Mouse (Mus musculus) hindbrain, embryonic 13.5 days (tissue): ENCODE data around the gene Fam83c. TPM values are rescaled to one million over a fixed set of nuclear protein-coding genes. Genes with fewer than 3 reads are reported as not detected.

Experiments used
- ATAC-seq: fragments of 200-750 bp; cut with Nextera tagmentation; 2 replicates; pipeline ENCODE4 v1.8.0; 2017; ENCODE audit warnings: moderate TSS enrichment; ENCODE audit not compliant: low FRiP score
- H3K27ac ChIP-seq: fragments of 300-500 bp; sonication (generic); 2 replicates; pipeline ENCODE4 v1.5.1; 2015; ENCODE audit warnings: inconsistent platforms, mild to moderate bottlenecking, moderate library complexity
- H3K27me3 ChIP-seq: fragments of 300-500 bp; sonication (generic); 2 replicates; pipeline ENCODE4 v1.6.1; 2015; ENCODE audit warnings: mild to moderate bottlenecking, inconsistent platforms
- H3K36me3 ChIP-seq: fragments of 300-500 bp; sonication (generic); 2 replicates; pipeline ENCODE4 v1.6.1; 2015; ENCODE audit warnings: mild to moderate bottlenecking, inconsistent platforms
- H3K4me1 ChIP-seq: fragments of 300-500 bp; sonication (generic); replicated peaks from 2 replicates; pipeline ENCODE4 v1.6.1; 2015; ENCODE audit warnings: inconsistent platforms
- H3K4me2 ChIP-seq: fragments of 300-500 bp; sonication (generic); 2 replicates; pipeline ENCODE4 v1.6.1; 2015; ENCODE audit warnings: inconsistent platforms, mild to moderate bottlenecking, moderate library complexity
- H3K4me3 ChIP-seq: fragments of 300-500 bp; sonication (generic); 2 replicates; pipeline ENCODE4 v1.5.1; 2015; ENCODE audit warnings: mild to moderate bottlenecking, inconsistent platforms
- H3K9ac ChIP-seq: fragments of 300-500 bp; sonication (generic); 2 replicates; pipeline ENCODE4 v1.6.1; 2015; ENCODE audit warnings: mild to moderate bottlenecking, inconsistent platforms
- H3K9me3 ChIP-seq: fragments of 300-500 bp; sonication (generic); 2 replicates; pipeline ENCODE4 v1.6.1; 2016; ENCODE audit warnings: inconsistent platforms
- WGBS: fragments of 180-500 bp; shearing (Covaris S2); methylation state at CpG from one replicate; pipeline ENCODE4 v1.1.7; 2015; 5-methylcytosine and 5-hydroxymethylcytosine counted together
- polyA plus RNA-seq: library from polyadenylated mRNA; unstranded; fragments of >200 nt; fragmentation: Nextera tagmentation; extraction: Ambion mirVana; gene quantifications from 2 replicates; pipeline ENCODE4 v1.2.1, GENCODE M21; 2015

Fam83c gene
- polyA plus RNA-seq, 1 experiment from 2014 or later, result 0.60 TPM

DNA sequence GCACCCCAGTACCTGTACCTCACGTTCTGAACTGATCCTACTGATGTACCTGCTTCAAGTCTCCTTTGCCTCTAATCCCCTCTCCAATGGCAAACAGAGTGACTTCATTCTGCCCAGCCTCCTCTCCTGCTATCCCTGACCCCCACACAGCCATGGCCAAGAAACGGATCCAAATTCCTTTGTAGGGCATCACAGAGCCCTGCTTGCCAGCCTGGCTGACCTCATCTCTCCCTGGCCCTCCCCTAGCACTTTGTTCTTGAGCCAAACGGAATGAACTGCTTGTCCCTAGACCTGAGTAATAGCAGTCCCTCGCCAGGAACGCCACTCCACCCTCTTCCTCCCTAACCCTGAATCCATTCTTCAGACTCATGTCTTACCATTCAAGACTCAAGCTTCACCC is 28.1 kb downstream of the Fam83c start:
- H3K27ac ChIP-seq, result no peak overlapping the region
- no peak for ATAC-seq
- H3K4me2 ChIP-seq, result no peak overlapping the region
- H3K27me3 ChIP-seq, result no peaks in the 10 kb centered on the region
- peaks cover 4% of the 10 kb centered on the region; the same call in 1 of the 2 replicates for H3K4me1 ChIP-seq
- no peak overlapping the region for H3K9ac ChIP-seq
- H3K9me3 ChIP-seq, result no peaks in the 10 kb centered on the region
- H3K36me3 ChIP-seq, result peaks cover 72% of the 10 kb centered on the region
- H3K4me3 ChIP-seq, result no peak overlapping the region
- WGBS, result 80% methylated on average over 5 of the region's 5 CpGs

DNA sequence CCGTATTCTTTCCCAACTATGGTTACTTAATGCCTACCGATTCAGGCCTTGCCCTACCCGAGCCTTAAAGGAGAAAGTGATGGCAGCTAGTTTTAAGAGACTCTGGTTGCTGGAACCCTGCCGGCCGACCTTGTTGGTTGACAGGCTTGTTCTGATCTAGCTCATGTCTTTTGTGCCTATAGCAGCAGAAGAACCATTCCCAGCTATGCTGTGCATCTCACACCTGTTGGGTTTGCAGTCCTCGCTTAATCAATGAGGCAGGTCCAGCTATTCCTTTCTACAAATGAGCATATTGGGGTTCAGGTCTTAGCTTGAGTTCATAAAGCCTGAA is 28.8 kb downstream of the Fam83c start:
- Histone ChIP-seq H3K4me1 (peaks cover 4% of the 10 kb centered on the region; the same call in 1 of the 2 replicates), H3K36me3 (peaks cover 72% of the 10 kb centered on the region), H3K9me3 (no peaks in the 10 kb centered on the region), H3K4me2 (no peak overlapping the region), H3K4me3 (no peak overlapping the region), H3K9ac (no peak overlapping the region), H3K27me3 (no peaks in the 10 kb centered on the region), H3K27ac (no peak overlapping the region)
- no peak for ATAC-seq
- WGBS, result 87% methylated on average over 6 of the region's 6 CpGs

DNA sequence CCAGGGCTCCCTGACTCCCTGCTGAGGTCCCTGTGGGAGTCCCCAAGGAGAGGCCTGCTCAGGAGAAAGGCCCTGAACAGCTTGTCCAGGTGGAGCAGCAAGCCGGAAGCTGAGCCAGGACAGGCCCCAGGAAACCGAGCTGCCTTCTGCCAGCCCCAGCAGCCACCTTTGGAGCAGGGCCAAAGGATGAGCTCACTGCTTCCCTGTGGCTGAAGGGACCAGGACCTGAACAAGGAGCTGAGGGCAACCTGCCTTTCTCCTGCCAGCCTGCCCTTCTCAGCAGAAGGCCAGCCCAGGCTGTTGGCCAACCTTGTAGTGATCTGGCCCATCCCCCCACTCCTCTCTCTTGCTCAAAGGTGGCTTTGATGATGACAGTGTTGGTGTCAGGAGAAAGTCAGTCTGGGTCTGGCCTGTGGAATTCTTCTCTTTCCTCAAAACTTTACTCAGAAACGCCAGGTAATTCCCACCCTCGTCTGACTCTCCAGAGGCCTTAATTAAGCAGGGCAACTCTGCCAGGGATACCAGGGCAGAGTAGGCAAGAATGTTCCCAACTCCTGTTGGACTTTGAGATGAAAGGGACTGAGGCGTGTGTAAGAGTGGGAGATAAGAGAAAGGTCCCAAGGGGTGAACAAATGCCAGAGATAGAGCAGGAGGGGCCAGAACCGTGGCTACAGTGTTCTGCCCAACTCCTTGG is 29.3 kb downstream of the Fam83c start:
- H3K9me3 ChIP-seq, result no peaks in the 10 kb centered on the region
- peaks cover 4% of the 10 kb centered on the region; the same call in 1 of the 2 replicates for H3K4me1 ChIP-seq
- H3K4me3 ChIP-seq, result no peak overlapping the region
- H3K4me2 ChIP-seq, result no peak overlapping the region
- H3K27me3 ChIP-seq, result no peaks in the 10 kb centered on the region
- H3K9ac ChIP-seq, result no peak overlapping the region
- WGBS, result 69% methylated on average over 6 of the region's 6 CpGs
- no peak for ATAC-seq
- no peak overlapping the region for H3K27ac ChIP-seq
- peaks cover 72% of the 10 kb centered on the region for H3K36me3 ChIP-seq

DNA sequence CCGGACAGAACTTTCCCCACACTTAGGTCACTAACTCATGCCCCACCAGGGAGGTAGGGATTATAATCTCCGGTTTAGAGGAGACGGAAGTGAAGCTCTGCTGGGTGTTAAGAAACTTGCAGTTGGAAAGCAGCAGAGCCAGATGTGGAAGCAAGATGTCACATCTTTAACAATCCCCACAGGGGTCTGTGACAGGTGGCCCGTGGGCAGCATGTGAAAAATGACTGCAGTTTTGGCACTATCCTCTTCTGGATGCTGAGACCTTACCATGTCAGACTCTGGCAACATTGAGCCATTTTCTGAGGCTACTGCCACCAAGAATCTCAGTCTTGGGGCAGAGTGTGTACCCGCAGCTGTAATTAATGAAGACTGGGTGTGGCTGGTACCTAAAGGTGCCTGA is 30.6 kb downstream of the Fam83c start:
- no peaks in the 10 kb centered on the region for H3K27me3 ChIP-seq
- ATAC-seq, result no peak
- H3K4me1 ChIP-seq, result peaks cover 4% of the 10 kb centered on the region; the same call in 1 of the 2 replicates
- H3K36me3 ChIP-seq, result peaks cover 74% of the 10 kb centered on the region
- no peaks in the 10 kb centered on the region for H3K9me3 ChIP-seq
- no peak overlapping the region for H3K4me3 ChIP-seq
- no peak overlapping the region for H3K4me2 ChIP-seq
- no peak overlapping the region for H3K9ac ChIP-seq
- no peak overlapping the region for H3K27ac ChIP-seq
- whole genome bisulfite sequencing, result 72% methylated on average over 5 of the region's 5 CpGs

DNA sequence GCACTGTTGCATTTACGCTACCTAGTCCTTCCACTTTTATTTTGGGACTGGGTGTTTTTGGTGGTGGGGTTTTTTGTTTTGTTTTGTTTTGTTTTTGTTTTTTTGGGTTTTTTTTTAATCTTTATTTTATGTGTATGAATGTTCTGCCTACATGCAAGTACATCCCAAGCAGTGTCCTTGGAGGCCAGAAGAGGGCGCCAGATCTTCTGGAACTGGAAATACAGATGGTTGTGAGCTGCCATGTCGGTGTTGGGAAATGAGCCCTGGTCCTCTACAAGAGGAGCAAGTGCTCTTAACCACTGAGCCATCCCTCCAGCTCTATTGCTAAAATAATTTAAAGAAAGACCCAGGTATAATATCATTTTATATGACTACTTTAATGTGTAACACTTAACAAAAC is 31.9 kb downstream of the Fam83c start:
- Histone ChIP-seq H3K4me3 (no peak overlapping the region), H3K27ac (no peak overlapping the region), H3K4me2 (no peak overlapping the region), H3K9me3 (no peaks in the 10 kb centered on the region), H3K36me3 (peaks cover 81% of the 10 kb centered on the region), H3K9ac (no peak overlapping the region), H3K4me1 (peaks cover 4% of the 10 kb centered on the region; the same call in 1 of the 2 replicates), H3K27me3 (no peaks in the 10 kb centered on the region)
- no peak for ATAC-seq
- WGBS, result 58% methylated on average over 3 of the region's 3 CpGs

DNA sequence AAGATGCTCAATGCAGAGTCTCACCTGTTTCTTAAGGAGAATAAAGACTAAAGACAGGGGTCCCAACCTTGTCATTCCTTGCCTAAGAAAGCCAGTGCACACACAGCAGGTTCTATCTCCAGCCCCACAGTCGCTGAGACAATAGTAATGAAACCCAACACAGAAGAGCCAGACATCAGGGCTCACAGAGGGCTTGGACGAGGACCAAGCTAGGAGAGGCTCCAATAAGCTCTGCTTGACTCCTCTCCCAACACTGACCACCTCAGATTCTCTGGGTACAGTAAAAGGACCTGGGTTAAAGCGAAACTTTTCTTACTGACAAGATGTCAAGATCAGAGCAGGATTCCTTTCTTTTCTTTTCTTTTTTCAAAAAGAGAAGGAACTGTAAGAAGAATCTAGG is 36.0 kb downstream of the Fam83c start:
- no peaks in the 10 kb centered on the region for H3K9me3 ChIP-seq
- H3K9ac ChIP-seq, result no peak overlapping the region
- no peaks in the 10 kb centered on the region for H3K27me3 ChIP-seq
- peaks cover 89% of the 10 kb centered on the region for H3K36me3 ChIP-seq
- 68% methylated on average over 3 of the region's 3 CpGs for WGBS
- no peak overlapping the region for H3K4me3 ChIP-seq
- no peak overlapping the region for H3K4me2 ChIP-seq
- no peaks in the 10 kb centered on the region for H3K4me1 ChIP-seq
- ATAC-seq, result no peak
- H3K27ac ChIP-seq, result no peak overlapping the region

DNA sequence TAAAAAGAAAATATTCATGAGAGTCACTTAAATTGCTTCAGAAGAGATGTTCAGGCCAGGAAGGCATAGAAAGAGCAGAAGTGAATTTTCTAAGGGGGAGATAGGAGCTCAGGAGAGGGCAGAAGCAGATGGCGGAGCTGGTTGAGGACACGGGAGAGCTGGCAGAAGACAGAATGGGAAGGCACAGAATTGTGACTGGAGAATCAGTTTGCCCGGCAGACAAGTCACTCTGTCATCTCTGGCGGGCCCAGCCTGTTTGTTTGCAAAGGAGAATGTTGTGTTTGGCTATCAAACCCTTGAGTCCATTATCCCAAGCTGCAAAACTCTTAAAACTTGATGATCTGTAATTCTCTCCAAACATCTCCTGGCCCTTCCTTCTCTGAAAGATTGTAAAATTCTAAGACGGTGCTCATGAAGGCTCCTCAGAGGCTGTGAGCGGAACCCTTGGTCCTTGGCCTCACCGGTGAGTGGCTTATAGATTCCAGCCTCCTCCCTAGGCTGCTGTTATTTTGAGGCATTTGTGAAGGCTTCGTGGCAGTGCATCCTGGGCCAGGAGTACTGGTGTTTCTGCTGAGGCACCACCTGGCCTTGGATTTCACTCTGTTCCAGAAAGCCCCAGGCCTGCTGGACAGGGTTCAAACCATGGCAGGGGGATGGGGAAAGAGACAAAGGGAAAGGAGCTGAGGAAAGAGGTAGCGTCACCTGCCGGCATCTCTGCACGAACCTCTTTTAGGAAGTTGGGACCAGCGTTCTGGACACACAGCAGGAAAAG is 39.8 kb downstream of the Fam83c start:
- no peaks in the 10 kb centered on the region for H3K9me3 ChIP-seq
- no peak overlapping the region for H3K27ac ChIP-seq
- no peak overlapping the region for H3K9ac ChIP-seq
- 86% methylated on average over 12 of the region's 12 CpGs for whole genome bisulfite sequencing
- ATAC-seq, result no peak
- no peaks in the 10 kb centered on the region for H3K27me3 ChIP-seq
- no peak overlapping the region for H3K4me3 ChIP-seq
- peaks cover 57% of the 10 kb centered on the region for H3K36me3 ChIP-seq
- 0 out of 2 replicates have a peak, but pooled peaks cover 4% of the 10 kb centered on the region for H3K4me1 ChIP-seq
- H3K4me2 ChIP-seq, result no peak overlapping the region

DNA sequence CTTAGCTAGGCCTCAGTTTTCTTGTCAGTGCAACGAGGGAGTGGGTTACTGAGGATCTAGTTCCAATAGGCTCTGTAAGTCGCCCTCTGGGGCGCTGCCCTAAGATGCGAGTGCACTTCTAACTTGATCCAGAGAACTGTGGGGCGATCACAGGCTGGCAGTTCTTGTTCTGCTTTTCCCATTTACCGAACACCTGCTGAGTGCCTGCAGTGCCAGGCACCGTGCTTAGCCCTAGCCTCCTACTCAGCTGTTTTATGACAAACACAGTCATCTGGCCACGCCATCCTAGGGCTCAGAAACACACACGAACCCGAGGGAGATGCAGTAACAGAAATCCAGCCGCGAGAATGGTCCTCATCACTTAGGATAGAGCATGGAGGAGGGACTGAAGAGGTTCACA is 41.8 kb downstream of the Fam83c start:
- no peak overlapping the region for H3K27ac ChIP-seq
- H3K27me3 ChIP-seq, result no peaks in the 10 kb centered on the region
- ATAC-seq, result no peak
- H3K4me1 ChIP-seq, result 0 out of 2 replicates have a peak, but pooled peaks cover 10% of the 10 kb centered on the region
- H3K4me2 ChIP-seq, result no peak overlapping the region
- peaks cover 39% of the 10 kb centered on the region for H3K36me3 ChIP-seq
- H3K4me3 ChIP-seq, result no peak overlapping the region
- no peaks in the 10 kb centered on the region for H3K9me3 ChIP-seq
- no peak overlapping the region for H3K9ac ChIP-seq
- 29% methylated on average over 12 of the region's 12 CpGs for WGBS

DNA sequence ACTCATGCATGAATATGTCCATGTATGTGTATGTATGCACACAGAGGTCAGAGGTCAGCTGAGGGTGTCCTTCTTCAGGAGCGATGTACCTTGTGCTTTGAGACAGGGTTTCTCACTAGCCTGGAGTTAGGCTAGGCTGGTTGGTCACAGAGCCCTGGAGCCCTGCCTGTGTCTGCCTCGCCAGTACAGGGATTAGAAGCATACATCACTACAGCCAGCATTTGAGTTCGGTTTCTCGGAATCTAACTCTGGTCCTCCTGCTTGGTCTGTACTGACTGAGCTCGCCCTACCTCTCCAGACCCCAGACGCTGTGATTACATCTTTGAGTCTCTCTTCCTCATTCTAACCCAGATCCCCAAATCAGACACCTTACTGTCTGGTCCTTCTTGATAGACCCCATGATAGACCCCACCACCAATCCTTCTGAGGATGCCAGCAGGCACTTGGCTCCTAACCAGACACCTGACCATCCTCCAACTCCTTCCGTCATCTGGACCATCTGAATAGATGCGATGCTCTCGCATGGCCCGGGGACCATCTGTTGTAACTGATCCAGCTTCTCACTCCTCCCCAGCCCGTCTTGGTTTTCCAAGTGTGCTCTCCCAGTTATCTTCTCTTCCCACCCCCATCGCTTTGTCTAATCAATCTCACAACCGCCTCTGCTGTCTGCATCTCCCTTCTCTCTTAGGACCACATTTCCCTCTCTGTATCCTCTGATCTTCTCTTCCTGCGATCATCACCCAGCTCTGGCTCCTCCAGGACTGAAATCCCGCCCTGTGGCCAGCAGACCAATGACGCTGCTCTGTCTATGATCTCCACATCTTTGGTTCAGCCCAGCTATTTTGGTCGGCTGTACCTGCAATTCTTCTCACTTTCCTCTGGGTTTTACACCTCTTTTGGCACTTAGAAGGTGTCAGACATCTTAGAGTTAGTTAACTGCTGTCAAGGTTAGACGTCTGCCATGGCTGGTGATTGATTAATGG is 46.4 kb downstream of the Fam83c start:
- no peak for ATAC-seq

DNA sequence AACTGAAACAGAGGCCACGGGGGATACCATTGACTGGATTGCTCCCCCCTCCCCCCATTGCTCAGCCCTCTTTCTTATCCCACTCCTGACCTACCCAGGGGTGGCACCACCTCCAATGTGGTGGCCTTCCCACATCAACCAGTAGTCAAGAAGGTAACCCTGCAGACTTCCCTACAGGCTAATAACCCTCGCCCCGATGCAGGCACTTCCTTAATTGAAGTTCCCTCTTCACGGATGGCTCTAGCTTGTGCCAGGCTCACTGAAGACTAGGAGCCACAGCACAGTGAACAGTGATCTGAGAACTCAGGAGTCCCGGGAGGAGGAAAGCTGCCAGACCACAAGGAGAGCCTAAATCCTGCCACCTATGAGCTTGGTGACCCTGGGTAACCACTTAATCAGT is 47.7 kb downstream of the Fam83c start:
- Histone ChIP-seq H3K4me2 (no peak overlapping the region), H3K4me3 (no peak overlapping the region), H3K4me1 (0 out of 2 replicates have a peak, but pooled peaks cover 6% of the 10 kb centered on the region), H3K27me3 (no peaks in the 10 kb centered on the region), H3K27ac (no peak overlapping the region), H3K9ac (no peak overlapping the region), H3K36me3 (no peaks in the 10 kb centered on the region), H3K9me3 (no peaks in the 10 kb centered on the region)
- 80% methylated on average over 5 of the region's 5 CpGs for WGBS
- no peak for ATAC-seq

More for the DNA sequence above, 46.4 kb downstream of the Fam83c start:
- Histone ChIP-seq H3K9ac (no peak overlapping the region), H3K27me3 (no peaks in the 10 kb centered on the region), H3K9me3 (no peaks in the 10 kb centered on the region), H3K27ac (no peak overlapping the region), H3K36me3 (0 out of 2 replicates have a peak, but pooled peaks cover 3% of the 10 kb centered on the region), H3K4me2 (no peak overlapping the region), H3K4me3 (no peak overlapping the region), H3K4me1 (0 out of 2 replicates have a peak, but pooled peaks cover 10% of the 10 kb centered on the region)
- WGBS, result 77% methylated on average over 18 of the region's 18 CpGs

DNA sequence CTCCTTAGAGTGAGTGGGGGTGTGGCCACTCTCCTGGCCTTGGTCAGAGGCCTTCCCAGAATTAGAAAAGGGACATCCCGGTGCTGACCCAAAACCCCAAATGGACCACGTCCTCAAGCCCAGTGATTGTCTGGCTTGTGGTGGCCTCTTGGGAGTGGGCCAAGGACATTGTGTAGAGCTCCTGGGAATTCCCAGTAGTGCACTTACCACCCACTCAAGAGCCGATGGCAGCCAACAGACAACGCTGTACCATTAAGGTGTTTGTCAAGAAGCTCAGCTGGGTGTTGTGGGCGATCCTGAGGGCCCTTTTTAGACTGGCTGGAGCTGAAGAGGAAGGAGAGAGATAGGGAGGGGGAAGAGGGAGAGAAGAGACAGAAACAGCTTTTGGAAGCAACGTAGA is 50.1 kb downstream of the Fam83c start:
- no peak overlapping the region for H3K27ac ChIP-seq
- WGBS, result 78% methylated on average over 6 of the region's 6 CpGs
- no peak for ATAC-seq
- H3K9me3 ChIP-seq, result no peaks in the 10 kb centered on the region
- H3K4me1 ChIP-seq, result peaks cover 9% of the 10 kb centered on the region; the same call in 1 of the 2 replicates
- no peaks in the 10 kb centered on the region for H3K27me3 ChIP-seq
- H3K4me2 ChIP-seq, result no peak overlapping the region
- no peak overlapping the region for H3K9ac ChIP-seq
- H3K36me3 ChIP-seq, result no peaks in the 10 kb centered on the region
- H3K4me3 ChIP-seq, result no peak overlapping the region

DNA sequence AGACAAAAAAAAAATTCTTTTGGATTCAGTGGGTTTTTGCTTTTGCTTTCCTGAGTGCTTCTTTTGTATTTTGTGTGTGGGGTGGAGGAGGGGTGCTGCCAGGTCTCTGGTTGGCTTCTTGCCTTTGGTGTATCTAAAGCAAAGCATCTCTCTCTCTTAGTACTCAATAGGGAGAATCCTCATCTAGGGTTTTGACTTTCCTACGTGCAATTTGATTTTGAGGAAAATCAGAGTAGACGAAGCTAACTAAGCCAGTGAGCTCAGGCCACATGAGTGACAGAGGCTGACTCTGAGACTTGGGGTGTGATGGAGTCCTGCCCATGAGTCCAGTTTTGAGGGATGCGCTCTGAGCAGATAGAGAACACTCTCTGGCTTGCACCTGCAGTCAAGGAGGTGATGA is 55.1 kb downstream of the Fam83c start:
- H3K9ac ChIP-seq, result peak overlapping the region; percentile 29; the same call in 1 of the 2 replicates
- no peaks in the 10 kb centered on the region for H3K36me3 ChIP-seq
- H3K4me3 ChIP-seq, result no peak overlapping the region
- H3K4me1 ChIP-seq, result peaks cover 46% of the 10 kb centered on the region
- no peak overlapping the region for H3K4me2 ChIP-seq
- H3K27me3 ChIP-seq, result peaks cover 5% of the 10 kb centered on the region; the same call in 1 of the 2 replicates
- H3K27ac ChIP-seq, result no peak overlapping the region
- WGBS, result 86% methylated on average over 3 of the region's 3 CpGs
- no peak for ATAC-seq
- H3K9me3 ChIP-seq, result no peaks in the 10 kb centered on the region
